Mouse (Mus musculus): Measurements from ENCODE around the gene Wdpcp.

DNA sequence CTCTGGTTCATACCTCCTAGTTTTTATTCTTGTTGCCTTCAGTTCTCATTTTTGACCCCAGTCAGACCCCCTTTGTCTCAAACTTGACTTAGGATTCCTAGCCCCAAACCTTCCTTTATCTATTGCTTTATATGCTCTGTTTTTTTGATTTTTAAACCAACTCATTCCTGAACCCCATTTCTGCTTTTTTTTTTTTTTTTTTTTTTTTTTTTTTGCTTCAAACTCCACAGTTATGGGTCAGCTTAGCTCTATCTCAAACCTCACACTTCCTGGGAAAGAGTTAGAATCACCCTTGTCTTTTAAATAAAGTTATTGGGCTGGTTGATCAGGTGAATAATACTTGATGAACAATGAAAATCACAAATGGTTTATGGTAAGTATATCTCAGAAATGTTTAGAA is 24.5 kb upstream of the Wdpcp start:
- TF ChIP-seq GATA1 (IDR thresholded peaks at IDR 0.05; ENCODE audit: low read length): no peak
- no peak for TF ChIP-seq TAL1 (IDR thresholded peaks at IDR 0.05; ENCODE audit: low read length)
